Mouse (Mus musculus): Measurements from ENCODE around the gene Dner. TPM values are rescaled to one million over a fixed set of nuclear protein-coding genes. Genes with fewer than 3 reads are reported as not detected.

Gene Dner
- polyA plus RNA-seq, 1 experiment from 2014 or later = 301 TPM

DNA sequence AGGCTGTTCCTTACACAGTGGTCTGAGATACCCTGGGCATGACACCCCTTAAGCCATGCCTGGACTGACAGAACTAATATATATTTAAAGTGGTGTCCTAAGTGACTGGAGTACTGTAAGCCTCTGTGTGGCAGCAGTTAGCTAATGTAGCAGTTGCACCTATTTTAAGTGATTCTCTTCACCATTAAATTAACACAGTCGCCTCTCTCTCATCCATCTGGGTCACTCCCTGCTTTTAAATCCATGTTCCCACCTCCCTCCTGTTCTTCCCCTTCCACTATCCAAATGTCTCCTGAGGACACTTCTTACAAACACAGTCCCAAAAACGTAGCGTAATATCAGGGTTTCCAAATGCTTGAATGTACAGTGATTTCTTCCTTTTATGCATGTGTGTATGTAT lies 281.6 kb downstream of the Dner start:
- Histone ChIP-seq H3K36me3 (replicated peaks; ENCODE audit: control insufficient read depth, insufficient read depth) (peaks cover 14% of the 10 kb centered on the region; the same call in 1 of the 2 replicates), H3K4me2 (replicated peaks) (no peak overlapping the region), H3K27ac (no peak overlapping the region), H3K4me1 (replicated peaks; ENCODE audit: control insufficient read depth, insufficient read depth, low read length) (0 out of 2 replicates have a peak, but pooled peaks cover 4% of the 10 kb centered on the region), H3K4me3 (replicated peaks; ENCODE audit: low read length) (no peak overlapping the region), H3K27me3 (ENCODE audit: control insufficient read depth, insufficient read depth, low read length) (no peaks in the 10 kb centered on the region), H3K9ac (no peak overlapping the region), H3K9me3 (ENCODE audit: control insufficient read depth, low read length) (no peaks in the 10 kb centered on the region)
- 97% methylated on average over 3 of the region's 3 CpGs for WGBS
- DNase-seq (ENCODE audit: low spot score) = no peak
- no peak for ATAC-seq (ENCODE audit: low FRiP score)

DNA sequence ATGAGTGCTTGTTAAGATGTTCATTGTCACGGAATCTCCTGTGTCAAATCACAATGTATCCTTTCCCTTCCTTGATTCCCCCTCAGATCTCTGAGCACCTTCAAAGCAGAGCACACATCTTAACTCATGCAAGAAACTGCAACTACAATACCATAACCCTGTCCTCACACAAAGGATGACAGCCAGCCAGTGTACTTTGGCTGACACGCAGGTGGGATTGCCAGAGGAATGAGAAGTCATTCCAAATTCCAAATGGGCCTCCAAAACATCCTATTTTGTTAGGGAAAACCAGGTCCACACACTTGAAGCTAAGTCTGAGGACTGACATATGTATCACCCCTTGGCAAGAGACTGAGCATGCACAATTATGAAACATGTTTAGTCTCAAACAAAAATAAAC lies 286.5 kb downstream of the Dner start:
- H3K4me2 ChIP-seq (replicated peaks) = no peak overlapping the region
- no peak for DNase-seq (ENCODE audit: low spot score)
- no peak overlapping the region for H3K4me3 ChIP-seq (replicated peaks; ENCODE audit: low read length)
- no peak overlapping the region for H3K9ac ChIP-seq
- H3K27ac ChIP-seq = no peak overlapping the region
- peaks cover 21% of the 10 kb centered on the region for H3K36me3 ChIP-seq (replicated peaks; ENCODE audit: control insufficient read depth, insufficient read depth)
- H3K27me3 ChIP-seq (ENCODE audit: control insufficient read depth, insufficient read depth, low read length) = no peaks in the 10 kb centered on the region
- H3K9me3 ChIP-seq (ENCODE audit: control insufficient read depth, low read length) = no peaks in the 10 kb centered on the region
- WGBS = 84% methylated on average over 2 of the region's 2 CpGs
- no peak for ATAC-seq (ENCODE audit: low FRiP score)
- H3K4me1 ChIP-seq (replicated peaks; ENCODE audit: control insufficient read depth, insufficient read depth, low read length) = no peaks in the 10 kb centered on the region

DNA sequence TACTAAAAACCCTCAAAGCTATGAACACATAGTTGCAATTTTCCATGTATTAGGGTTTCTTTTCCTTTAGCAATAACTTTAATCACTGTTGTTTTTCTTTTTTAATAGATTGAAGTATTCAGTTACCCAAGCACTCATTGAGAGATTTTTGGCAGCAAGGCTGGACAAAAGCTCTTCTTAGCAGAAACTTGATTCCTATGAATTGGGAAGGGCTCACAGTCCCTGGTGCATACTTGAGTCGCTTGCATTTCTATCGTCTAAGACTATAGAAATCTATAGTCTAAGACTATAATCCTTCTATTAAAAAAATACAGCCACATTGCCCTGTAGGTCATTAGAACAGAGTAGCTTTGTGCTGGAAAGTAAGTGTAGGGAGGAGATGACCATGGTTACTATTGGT lies 287.1 kb downstream of the Dner start:
- DNase-seq (ENCODE audit: low spot score) = no peak
- Histone ChIP-seq H3K4me1 (replicated peaks; ENCODE audit: control insufficient read depth, insufficient read depth, low read length) (no peaks in the 10 kb centered on the region), H3K9me3 (ENCODE audit: control insufficient read depth, low read length) (no peaks in the 10 kb centered on the region), H3K27ac (no peak overlapping the region), H3K27me3 (ENCODE audit: control insufficient read depth, insufficient read depth, low read length) (no peaks in the 10 kb centered on the region), H3K4me3 (replicated peaks; ENCODE audit: low read length) (no peak overlapping the region), H3K4me2 (replicated peaks) (no peak overlapping the region), H3K36me3 (replicated peaks; ENCODE audit: control insufficient read depth, insufficient read depth) (peaks cover 21% of the 10 kb centered on the region), H3K9ac (no peak overlapping the region)
- 79% methylated on average over 2 of the region's 2 CpGs for WGBS
- ATAC-seq (ENCODE audit: low FRiP score) = no peak

DNA sequence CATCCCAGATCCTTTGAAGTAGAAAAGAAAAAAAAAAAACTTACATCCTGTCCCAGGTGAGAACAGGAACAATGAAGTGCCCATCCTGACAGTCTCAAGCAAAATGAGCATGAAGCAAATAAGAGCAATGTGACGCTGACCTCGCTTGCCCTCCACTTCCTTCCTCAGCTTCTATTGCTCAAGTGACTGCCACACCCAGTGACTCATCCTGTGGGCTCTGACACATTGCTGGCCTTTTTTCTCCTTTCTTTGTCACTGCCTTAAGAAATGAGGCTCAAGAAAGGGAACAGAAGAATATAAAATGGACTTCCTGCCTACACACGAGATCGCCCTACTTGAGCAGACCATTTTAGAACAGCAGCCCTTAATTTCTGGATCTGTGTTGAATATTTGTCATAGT lies 289.1 kb downstream of the Dner start:
- peaks cover 10% of the 10 kb centered on the region for H3K36me3 ChIP-seq (replicated peaks; ENCODE audit: control insufficient read depth, insufficient read depth)
- no peaks in the 10 kb centered on the region for H3K27me3 ChIP-seq (ENCODE audit: control insufficient read depth, insufficient read depth, low read length)
- no peak overlapping the region for H3K27ac ChIP-seq
- H3K4me3 ChIP-seq (replicated peaks; ENCODE audit: low read length) = no peak overlapping the region
- DNase-seq (ENCODE audit: low spot score) = no peak
- no peaks in the 10 kb centered on the region for H3K9me3 ChIP-seq (ENCODE audit: control insufficient read depth, low read length)
- no peak for ATAC-seq (ENCODE audit: low FRiP score)
- 86% methylated on average over 4 of the region's 4 CpGs for WGBS
- H3K4me2 ChIP-seq (replicated peaks) = no peak overlapping the region
- no peak overlapping the region for H3K9ac ChIP-seq
- H3K4me1 ChIP-seq (replicated peaks; ENCODE audit: control insufficient read depth, insufficient read depth, low read length) = no peaks in the 10 kb centered on the region

DNA sequence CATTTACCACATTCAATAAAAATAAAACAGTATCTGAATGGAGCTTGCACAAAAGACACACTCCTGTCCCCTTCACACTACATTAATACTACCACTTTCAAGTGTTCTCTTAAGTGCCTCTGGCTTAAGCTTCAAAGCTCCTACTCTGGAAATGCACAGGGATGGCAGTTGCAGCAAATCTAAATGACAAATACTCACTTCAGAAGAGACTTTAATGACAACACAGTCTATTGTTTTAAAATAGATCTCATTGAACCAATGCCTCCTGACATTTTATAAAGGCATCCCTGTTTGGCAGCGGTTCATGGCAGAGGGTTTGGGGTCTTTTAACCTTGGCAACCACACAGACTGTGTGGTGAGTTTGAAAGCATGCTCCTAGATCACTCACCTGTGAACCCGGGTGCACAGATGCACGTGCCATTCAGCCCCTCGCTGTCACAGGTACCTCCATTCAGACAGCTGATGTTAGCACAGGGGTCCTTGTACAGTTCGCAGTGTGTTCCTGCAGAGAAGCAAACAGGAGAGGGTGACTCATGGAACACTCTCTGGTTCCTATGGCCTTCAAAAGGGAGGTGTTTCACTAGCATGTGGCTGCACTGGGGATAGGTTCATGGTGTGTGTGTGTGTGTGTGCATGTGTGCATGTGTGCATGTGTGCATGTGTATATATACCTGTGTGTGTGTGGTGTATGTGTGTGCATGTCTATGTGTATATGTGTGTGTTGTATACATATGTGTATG lies 290.3 kb downstream of the Dner start:
- no peak for ATAC-seq (ENCODE audit: low FRiP score)
- Histone ChIP-seq H3K27me3 (ENCODE audit: control insufficient read depth, insufficient read depth, low read length) (no peaks in the 10 kb centered on the region), H3K4me2 (replicated peaks) (no peak overlapping the region), H3K4me1 (replicated peaks; ENCODE audit: control insufficient read depth, insufficient read depth, low read length) (no peaks in the 10 kb centered on the region), H3K9ac (no peak overlapping the region), H3K9me3 (ENCODE audit: control insufficient read depth, low read length) (no peaks in the 10 kb centered on the region), H3K36me3 (replicated peaks; ENCODE audit: control insufficient read depth, insufficient read depth) (peaks cover 10% of the 10 kb centered on the region), H3K4me3 (replicated peaks; ENCODE audit: low read length) (no peak overlapping the region), H3K27ac (no peak overlapping the region)
- 85% methylated on average over 5 of the region's 5 CpGs for WGBS
- DNase-seq (ENCODE audit: low spot score) = no peak

DNA sequence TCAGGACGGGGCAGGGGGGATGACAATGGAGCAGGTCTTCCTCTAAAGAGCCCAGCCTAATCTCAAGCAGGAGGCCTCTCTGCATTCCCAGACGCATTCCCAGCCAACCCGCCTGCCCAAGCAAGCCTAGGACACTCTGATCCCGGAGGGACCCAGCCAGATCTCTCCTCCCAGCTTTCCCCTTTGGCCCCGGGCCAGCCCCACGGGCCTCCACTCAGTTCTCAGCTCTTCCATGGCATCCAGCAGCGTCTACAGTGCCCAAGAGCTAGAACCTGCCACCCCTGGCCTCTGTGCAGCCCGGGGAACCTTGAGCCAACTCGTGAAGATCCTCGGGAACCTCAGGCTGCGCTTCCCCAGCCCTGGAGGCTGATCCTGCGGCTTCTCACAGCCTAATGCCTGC lies 291.1 kb downstream of the Dner start:
- Histone ChIP-seq H3K27ac (no peak overlapping the region), H3K9me3 (ENCODE audit: control insufficient read depth, low read length) (no peaks in the 10 kb centered on the region), H3K4me2 (replicated peaks) (no peak overlapping the region), H3K4me1 (replicated peaks; ENCODE audit: control insufficient read depth, insufficient read depth, low read length) (no peaks in the 10 kb centered on the region), H3K4me3 (replicated peaks; ENCODE audit: low read length) (no peak overlapping the region), H3K27me3 (ENCODE audit: control insufficient read depth, insufficient read depth, low read length) (no peaks in the 10 kb centered on the region), H3K36me3 (replicated peaks; ENCODE audit: control insufficient read depth, insufficient read depth) (peaks cover 10% of the 10 kb centered on the region), H3K9ac (no peak overlapping the region)
- ATAC-seq (ENCODE audit: low FRiP score) = no peak
- 52% methylated on average over 12 of the region's 12 CpGs for WGBS
- no peak for DNase-seq (ENCODE audit: low spot score)

DNA sequence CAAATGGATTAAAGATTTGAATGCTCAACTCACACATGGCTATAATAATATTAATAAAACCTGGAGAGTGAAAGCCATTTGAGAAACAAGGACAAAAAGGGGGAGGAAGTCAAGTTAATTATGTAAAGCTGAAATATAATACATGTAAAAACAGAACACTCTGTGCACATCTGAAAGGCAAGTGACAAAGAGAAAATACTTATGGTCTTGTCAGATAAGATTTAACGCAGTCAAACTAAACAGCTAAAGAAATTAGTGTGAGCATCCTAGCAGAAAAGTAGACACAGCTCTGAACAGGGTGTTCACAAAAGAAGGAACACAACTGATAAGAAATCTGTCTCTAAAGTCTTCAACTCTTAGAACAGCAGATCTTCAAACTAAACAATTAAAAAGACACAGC lies 293.9 kb downstream of the Dner start:
- H3K27ac ChIP-seq = no peak overlapping the region
- no peak for ATAC-seq (ENCODE audit: low FRiP score)
- DNase-seq (ENCODE audit: low spot score) = no peak
- no peak overlapping the region for H3K9ac ChIP-seq
- H3K4me1 ChIP-seq (replicated peaks; ENCODE audit: control insufficient read depth, insufficient read depth, low read length) = no peaks in the 10 kb centered on the region
- H3K9me3 ChIP-seq (ENCODE audit: control insufficient read depth, low read length) = no peaks in the 10 kb centered on the region
- peaks cover 10% of the 10 kb centered on the region for H3K36me3 ChIP-seq (replicated peaks; ENCODE audit: control insufficient read depth, insufficient read depth)
- H3K27me3 ChIP-seq (ENCODE audit: control insufficient read depth, insufficient read depth, low read length) = no peaks in the 10 kb centered on the region
- H3K4me3 ChIP-seq (replicated peaks; ENCODE audit: low read length) = no peak overlapping the region
- no peak overlapping the region for H3K4me2 ChIP-seq (replicated peaks)
- WGBS = 85% methylated on average over 1 of the region's 1 CpGs

DNA sequence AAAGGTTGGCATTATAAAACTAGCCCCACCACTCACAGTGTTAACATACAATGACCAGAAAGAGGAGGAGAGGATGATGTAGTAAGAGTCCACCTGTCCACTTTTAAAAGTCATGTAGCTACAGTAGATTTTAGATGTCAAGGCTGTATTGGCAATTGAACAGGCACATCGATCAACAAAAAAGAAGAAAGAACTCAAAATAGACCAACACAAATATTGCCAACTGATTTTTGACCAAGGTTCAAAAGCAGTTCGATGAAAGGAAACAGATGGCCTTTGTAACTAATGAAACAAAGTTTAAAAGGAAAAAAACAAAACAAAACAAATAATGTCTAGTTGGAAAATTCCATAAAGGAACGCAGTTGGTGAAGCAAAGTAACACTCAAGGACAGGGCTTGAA lies 296.4 kb downstream of the Dner start:
- no peaks in the 10 kb centered on the region for H3K27me3 ChIP-seq (ENCODE audit: control insufficient read depth, insufficient read depth, low read length)
- no peak overlapping the region for H3K4me3 ChIP-seq (replicated peaks; ENCODE audit: low read length)
- no peak overlapping the region for H3K4me2 ChIP-seq (replicated peaks)
- no peaks in the 10 kb centered on the region for H3K4me1 ChIP-seq (replicated peaks; ENCODE audit: control insufficient read depth, insufficient read depth, low read length)
- ATAC-seq (ENCODE audit: low FRiP score) (no peak), DNase-seq (ENCODE audit: low spot score) (no peak)
- no peak overlapping the region for H3K9ac ChIP-seq
- no peaks in the 10 kb centered on the region for H3K9me3 ChIP-seq (ENCODE audit: control insufficient read depth, low read length)
- WGBS = 85% methylated on average over 3 of the region's 3 CpGs
- H3K36me3 ChIP-seq (replicated peaks; ENCODE audit: control insufficient read depth, insufficient read depth) = peaks cover 10% of the 10 kb centered on the region; the same call in 1 of the 2 replicates
- no peak overlapping the region for H3K27ac ChIP-seq

DNA sequence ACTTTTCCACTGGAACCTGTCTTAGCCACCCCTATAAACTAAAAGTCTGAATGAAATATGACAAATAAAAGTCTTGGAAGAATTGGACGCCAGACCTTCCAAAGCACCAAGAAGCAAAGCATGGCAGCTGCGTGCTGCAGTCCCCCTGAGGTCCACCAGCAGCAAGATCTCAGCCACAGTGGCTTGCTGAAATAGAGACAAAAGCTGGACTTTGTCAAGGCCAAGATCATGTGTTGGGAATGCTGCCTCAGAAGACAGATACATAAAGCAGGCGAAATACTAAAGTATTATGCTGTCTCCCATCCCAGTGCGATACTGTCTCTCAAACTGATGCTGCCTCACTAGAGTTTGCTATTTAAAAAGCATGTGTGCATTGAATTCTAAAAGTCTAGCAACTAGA lies 296.9 kb downstream of the Dner start:
- DNase-seq (ENCODE audit: low spot score) = no peak
- H3K27me3 ChIP-seq (ENCODE audit: control insufficient read depth, insufficient read depth, low read length) = no peaks in the 10 kb centered on the region
- no peaks in the 10 kb centered on the region for H3K9me3 ChIP-seq (ENCODE audit: control insufficient read depth, low read length)
- H3K36me3 ChIP-seq (replicated peaks; ENCODE audit: control insufficient read depth, insufficient read depth) = peaks cover 14% of the 10 kb centered on the region; the same call in 1 of the 2 replicates
- H3K27ac ChIP-seq = no peak overlapping the region
- no peak for ATAC-seq (ENCODE audit: low FRiP score)
- H3K4me1 ChIP-seq (replicated peaks; ENCODE audit: control insufficient read depth, insufficient read depth, low read length) = no peaks in the 10 kb centered on the region
- WGBS = 97% methylated on average over 4 of the region's 4 CpGs
- H3K9ac ChIP-seq = no peak overlapping the region
- no peak overlapping the region for H3K4me2 ChIP-seq (replicated peaks)
- no peak overlapping the region for H3K4me3 ChIP-seq (replicated peaks; ENCODE audit: low read length)

DNA sequence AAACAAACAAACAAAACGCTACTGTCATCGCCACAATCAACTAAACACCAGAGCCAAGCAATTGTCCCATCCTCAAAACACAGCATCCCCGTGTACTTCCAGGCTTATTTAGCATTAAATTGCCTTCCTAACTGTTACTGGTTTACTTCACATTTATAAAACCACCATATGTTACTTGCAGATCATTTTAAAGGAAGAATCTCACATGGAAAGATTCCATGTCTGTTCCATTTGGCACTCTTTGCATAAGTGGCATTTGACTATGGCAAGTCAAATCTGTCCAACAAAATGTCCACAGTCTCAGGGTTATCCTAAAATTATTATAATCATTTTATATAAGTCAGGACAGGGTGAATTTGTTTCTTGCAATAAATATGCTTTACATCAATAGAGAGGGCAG lies 299.2 kb downstream of the Dner start:
- Histone ChIP-seq H3K27ac (no peak overlapping the region), H3K9me3 (ENCODE audit: control insufficient read depth, low read length) (no peaks in the 10 kb centered on the region), H3K4me3 (replicated peaks; ENCODE audit: low read length) (no peak overlapping the region), H3K4me2 (replicated peaks) (no peak overlapping the region), H3K36me3 (replicated peaks; ENCODE audit: control insufficient read depth, insufficient read depth) (0 out of 2 replicates have a peak, but pooled peaks cover 18% of the 10 kb centered on the region), H3K4me1 (replicated peaks; ENCODE audit: control insufficient read depth, insufficient read depth, low read length) (no peaks in the 10 kb centered on the region), H3K9ac (no peak overlapping the region), H3K27me3 (ENCODE audit: control insufficient read depth, insufficient read depth, low read length) (no peaks in the 10 kb centered on the region)
- DNase-seq (ENCODE audit: low spot score) (no peak), ATAC-seq (ENCODE audit: low FRiP score) (no peak)
- 76% methylated on average over 3 of the region's 3 CpGs for WGBS
